Mouse (Mus musculus) thymus, postnatal 25 days (tissue): ENCODE results near the gene Rdh16.
"Not testable (repeated sequence)": the region's sequence is repeated elsewhere in the genome, so short reads cannot be mapped to it uniquely, and the experiment has no call there.

Experiments
- DNase-seq: peaks from one replicate; pipeline ENCODE4 v3.0.0; 2022

The Rdh16 gene

GRCm38 (mm10) chr10:127800891-127801290 lies at the start of gene Rdh16:
Rdh16 (plus strand) TSS chr10:127801152.
- DNase-seq = no peak

- DNase-seq = no peak
Measured at GRCm38 (mm10) chr10:127751548-127751947, 49.4 kb upstream of the Rdh16 start, which contains the start of gene Gpr182. Gpr182 (minus strand) TSS chr10:127751732.

- no peak for DNase-seq
Measured at GRCm38 (mm10) chr10:127754566-127755166, 46.3 kb upstream of the Rdh16 start.

- DNase-seq = no peak
Measured at GRCm38 (mm10) chr10:127755246-127755645, 45.7 kb upstream of the Rdh16 start.

- DNase-seq = no peak
Measured at GRCm38 (mm10) chr10:127755770-127756468, 45.0 kb upstream of the Rdh16 start.

GRCm38 (mm10) chr10:127759181-127760110 lies 41.5 kb upstream of the Rdh16 start, which contains the start of the genes Rdh1 and Rdh16f1:
Rdh1 (plus strand) TSS chr10:127759721.
Rdh16f1 (plus strand) TSS chr10:127759787.
- DNase-seq = no peak

GRCm38 (mm10) chr10:127762926-127763325 lies 38.0 kb upstream of the Rdh16 start:
- not testable (repeated sequence) for DNase-seq

- DNase-seq = no peak
Measured at GRCm38 (mm10) chr10:127763914-127764680, 36.9 kb upstream of the Rdh16 start.

- DNase-seq = no peak
Measured at GRCm38 (mm10) chr10:127766564-127766963, 34.4 kb upstream of the Rdh16 start.

- DNase-seq = no peak
Measured at GRCm38 (mm10) chr10:127776011-127776410, 24.9 kb upstream of the Rdh16 start, which contains the start of gene Rdh9. Rdh9 (plus strand) TSS chr10:127776386.

- DNase-seq = not testable (repeated sequence)
Measured at GRCm38 (mm10) chr10:127782321-127782720, 18.6 kb upstream of the Rdh16 start.

GRCm38 (mm10) chr10:127785411-127785810 lies 15.5 kb upstream of the Rdh16 start:
- DNase-seq = not testable (repeated sequence)

- DNase-seq = no peak
Measured at GRCm38 (mm10) chr10:127799295-127799694, 1.7 kb upstream of the Rdh16 start.

- no peak for DNase-seq
Measured at GRCm38 (mm10) chr10:127801612-127802011, 660 bp downstream of the Rdh16 start.

- DNase-seq = no peak
Measured at GRCm38 (mm10) chr10:127802236-127802635, 1.3 kb downstream of the Rdh16 start.

GRCm38 (mm10) chr10:127804416-127804815 lies 3.5 kb downstream of the Rdh16 start:
- DNase-seq = no peak

GRCm38 (mm10) chr10:127815888-127816287 lies 14.9 kb downstream of the Rdh16 start:
- DNase-seq = no peak

GRCm38 (mm10) chr10:127817268-127817910 lies 16.4 kb downstream of the Rdh16 start:
- not testable (repeated sequence) for DNase-seq

- not testable (repeated sequence) for DNase-seq
Measured at GRCm38 (mm10) chr10:127821806-127822205, 20.9 kb downstream of the Rdh16 start.

- DNase-seq = no peak
Measured at GRCm38 (mm10) chr10:127825386-127825785, 24.4 kb downstream of the Rdh16 start.

GRCm38 (mm10) chr10:127829121-127829520 lies 28.2 kb downstream of the Rdh16 start:
- DNase-seq = no peak

- not testable (repeated sequence) for DNase-seq
Measured at GRCm38 (mm10) chr10:127834186-127834585, 33.2 kb downstream of the Rdh16 start.
